ENCODE assay signal across 11 mouse cellular contexts in the genomic region with DNA sequence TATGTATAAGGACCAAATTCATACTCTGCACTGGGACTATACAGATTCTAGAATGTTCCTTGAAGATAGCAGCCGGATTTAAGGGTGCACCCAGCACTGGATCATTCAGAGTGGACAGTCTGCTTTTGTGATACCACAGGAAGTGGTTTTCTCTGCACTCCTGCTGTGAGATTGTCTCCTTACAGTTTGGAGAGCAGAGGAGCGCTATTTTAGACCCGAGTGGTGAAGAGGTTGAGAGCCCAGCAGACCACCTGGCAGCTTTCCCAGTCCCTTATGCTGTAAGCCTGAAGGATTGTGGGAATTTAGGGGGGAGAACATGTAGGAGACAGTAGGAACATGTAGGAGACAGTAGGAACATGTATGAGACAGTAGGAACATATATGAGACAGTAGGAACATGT.
DNase-seq lines count a peak whose midpoint lies in the region; ATAC-seq and TF ChIP-seq lines count a peak whose summit lies in the region.
"Had no signal": no experiment of that assay in that cellular context is flagged by ENCODE, and none has a peak within 500 bp of the region (broad histone marks: within the 10 kb centered on the region; RNA-seq: fewer than 3 reads in every experiment).

No protein-coding gene starts in this region.

- H3K9me3 ChIP-seq in kidney, embryonic 15.5 days (replicated peaks): no peaks in the 10 kb centered on the region
- no peaks in the 10 kb centered on the region for H3K9me3 ChIP-seq in midbrain, embryonic 14.5 days (ENCODE audit: control insufficient read depth, low read length)
- no peaks in the 10 kb centered on the region for H3K9me3 ChIP-seq in midbrain, embryonic 16.5 days (replicated peaks; ENCODE audit: control insufficient read depth, low read length, poor library complexity, severe bottlenecking)
- H3K9me3 ChIP-seq in heart, embryonic 15.5 days (replicated peaks): no peaks in the 10 kb centered on the region
- H3K9me3 ChIP-seq: hindbrain, embryonic 13.5 days; megakaryocyte, embryonic 14.5 days; neural tube, embryonic 15.5 days had no signal

- H3K9ac ChIP-seq in kidney, embryonic 15.5 days: no peak overlapping the region
- H3K9ac ChIP-seq in midbrain, embryonic 14.5 days (replicated peaks; ENCODE audit: low read length): no peak overlapping the region
- no peak overlapping the region for H3K9ac ChIP-seq in midbrain, embryonic 16.5 days (ENCODE audit: low read depth, low read length)
- H3K9ac ChIP-seq in heart, embryonic 15.5 days: no peak overlapping the region
- H3K9ac ChIP-seq: hindbrain, embryonic 13.5 days; neural tube, embryonic 15.5 days had no signal

- ATAC-seq in kidney, embryonic 15.5 days (replicated peaks; ENCODE audit: low FRiP score): no peak
- ATAC-seq in midbrain, embryonic 14.5 days (ENCODE audit: low FRiP score, low TSS enrichment): no peak
- no peak for ATAC-seq in midbrain, embryonic 16.5 days
- peak; percentile 63 for ATAC-seq in heart, embryonic 15.5 days (replicated peaks; ENCODE audit: insufficient number of reproducible peaks, insufficient read depth, low FRiP score, low read depth)

- H3K4me2 ChIP-seq in kidney, embryonic 15.5 days: no peak overlapping the region
- no peak overlapping the region for H3K4me2 ChIP-seq in midbrain, embryonic 14.5 days (ENCODE audit: low read length)
- H3K4me2 ChIP-seq in midbrain, embryonic 16.5 days (ENCODE audit: low read length): no peak overlapping the region
- peak overlapping the region; percentile 37 for H3K4me2 ChIP-seq in heart, embryonic 15.5 days
- peak overlapping the region; percentile 26 for H3K4me2 ChIP-seq in myocyte (ENCODE audit: low read depth)
- H3K4me2 ChIP-seq: hindbrain, embryonic 13.5 days; neural tube, embryonic 15.5 days had no signal

- peaks cover 29% of the 10 kb centered on the region for H3K4me1 ChIP-seq in kidney, embryonic 15.5 days
- peaks cover 18% of the 10 kb centered on the region for H3K4me1 ChIP-seq in midbrain, embryonic 14.5 days (ENCODE audit: control insufficient read depth, insufficient read depth, low read length)
- peaks cover 6% of the 10 kb centered on the region; the same call in 1 of the 2 replicates for H3K4me1 ChIP-seq in midbrain, embryonic 16.5 days (ENCODE audit: control insufficient read depth, insufficient read depth, low read length)
- peaks cover 58% of the 10 kb centered on the region for H3K4me1 ChIP-seq in heart, embryonic 15.5 days (replicated peaks)

- H3K27ac ChIP-seq in kidney, embryonic 15.5 days: 0 out of 2 replicates have a peak overlapping the region, but pooled peaks have one; percentile 14
- H3K27ac ChIP-seq in midbrain, embryonic 14.5 days (replicated peaks; ENCODE audit: low read depth, low read length): peak overlapping the region; percentile 63
- no peak overlapping the region for H3K27ac ChIP-seq in midbrain, embryonic 16.5 days (ENCODE audit: low read length)
- H3K27ac ChIP-seq in heart, embryonic 15.5 days: peak overlapping the region; percentile 96
- H3K27ac ChIP-seq: neural tube, embryonic 15.5 days had no signal

- TF ChIP-seq POLR2A in myocyte (IDR thresholded peaks at IDR 0.05; ENCODE audit: insufficient read length, low read depth): no peak

- WGBS in kidney, embryonic 15.5 days: 59% methylated on average over 3 of the region's 3 CpGs
- WGBS in midbrain, embryonic 14.5 days: 73% methylated on average over 3 of the region's 3 CpGs
- 61% methylated on average over 3 of the region's 3 CpGs for WGBS in midbrain, embryonic 16.5 days
- WGBS in heart, embryonic 15.5 days: 11% methylated on average over 3 of the region's 3 CpGs

- H3K27me3 ChIP-seq in kidney, embryonic 15.5 days: peaks cover 2% of the 10 kb centered on the region; the same call in 1 of the 2 replicates
- no peaks in the 10 kb centered on the region for H3K27me3 ChIP-seq in midbrain, embryonic 14.5 days (ENCODE audit: control insufficient read depth, insufficient read depth, low read length)
- no peaks in the 10 kb centered on the region for H3K27me3 ChIP-seq in midbrain, embryonic 16.5 days (ENCODE audit: control insufficient read depth, insufficient read depth, low read depth, low read length)
- H3K27me3 ChIP-seq in heart, embryonic 15.5 days: no peaks in the 10 kb centered on the region
- H3K27me3 ChIP-seq in myocyte (ENCODE audit: control insufficient read depth, insufficient read depth, insufficient read length): no peaks in the 10 kb centered on the region
- H3K27me3 ChIP-seq: neural tube, embryonic 15.5 days had no signal

- no peak overlapping the region for H3K4me3 ChIP-seq in kidney, embryonic 15.5 days (replicated peaks)
- no peak overlapping the region for H3K4me3 ChIP-seq in midbrain, embryonic 14.5 days (replicated peaks; ENCODE audit: low read depth, low read length)
- no peak overlapping the region for H3K4me3 ChIP-seq in midbrain, embryonic 16.5 days (ENCODE audit: low read depth, low read length)
- no peak overlapping the region for H3K4me3 ChIP-seq in heart, embryonic 15.5 days
- H3K4me3 ChIP-seq in myocyte: no peak overlapping the region
- H3K4me3 ChIP-seq: hindbrain, embryonic 13.5 days; megakaryocyte, embryonic 14.5 days; neural tube, embryonic 15.5 days had no signal

- H3ac ChIP-seq in myocyte (ENCODE audit: control insufficient read depth, insufficient read length): no peak overlapping the region

- DNase-seq in kidney, adult 9 months: no peak
- DNase-seq in midbrain, embryonic 14.5 days: no peak
- DNase-seq in spleen, adult 18-20 months: no peak
- DNase-seq: cerebellum, adult 9-10 months had no signal

- H3K36me3 ChIP-seq in kidney, embryonic 15.5 days: no peaks in the 10 kb centered on the region
- no peaks in the 10 kb centered on the region for H3K36me3 ChIP-seq in midbrain, embryonic 14.5 days (ENCODE audit: control insufficient read depth, insufficient read depth, low read length)
- H3K36me3 ChIP-seq in midbrain, embryonic 16.5 days (ENCODE audit: control insufficient read depth, insufficient read depth, low read length): no peaks in the 10 kb centered on the region
- no peaks in the 10 kb centered on the region for H3K36me3 ChIP-seq in heart, embryonic 15.5 days
- H3K36me3 ChIP-seq in myocyte (ENCODE audit: control insufficient read depth, insufficient read depth): no peaks in the 10 kb centered on the region
- H3K36me3 ChIP-seq: hindbrain, embryonic 13.5 days; neural tube, embryonic 15.5 days had no signal

- H3K79me2 ChIP-seq in myocyte (ENCODE audit: control insufficient read depth, insufficient read depth): no peaks in the 10 kb centered on the region

TF ChIP-seq in myocyte, 11 proteins besides CTCF, POLR2A, EP300 and RAD21:
- no peak for TF ChIP-seq MYOG (IDR thresholded peaks at IDR 0.05; ENCODE audit: control insufficient read depth in 1 of 3, insufficient read depth in 1 of 3, insufficient read length in 2 of 3, low read depth in 2 of 3)
- no peak for TF ChIP-seq TCF3 (IDR thresholded peaks at IDR 0.05; ENCODE audit: insufficient read length, low read depth)
- TF ChIP-seq MAX (IDR thresholded peaks at IDR 0.05; ENCODE audit: low read depth): no peak
- TF ChIP-seq REST (IDR thresholded peaks at IDR 0.05; ENCODE audit: insufficient read depth, insufficient read length): no peak
- TF ChIP-seq TCF12 (IDR thresholded peaks at IDR 0.05; ENCODE audit: insufficient read depth, poor library complexity, severe bottlenecking): no peak
- TF ChIP-seq CEBPB (IDR thresholded peaks at IDR 0.05; ENCODE audit: insufficient read depth, poor library complexity, severe bottlenecking): no peak
- TF ChIP-seq USF1 (IDR thresholded peaks at IDR 0.05; ENCODE audit: low read depth): no peak
- TF ChIP-seq MYOD1 (IDR thresholded peaks at IDR 0.05; ENCODE audit: control insufficient read depth in 1 of 3, insufficient read length in 2 of 3, low read depth in 2 of 3): no peak

Comparison
In these comparisons a context has a peak if more than half of its experiments do, and no peak if none do; other contexts are left out.
1. H3K4me2 ChIP-seq: peak in heart, embryonic 15.5 days (single experiment) and myocyte (single experiment); none in kidney, embryonic 15.5 days (single experiment), midbrain, embryonic 14.5 days (single experiment) and midbrain, embryonic 16.5 days (single experiment).